Mouse (Mus musculus): Measurements from ENCODE around the gene Elmo2.

The Elmo2 gene

DNA sequence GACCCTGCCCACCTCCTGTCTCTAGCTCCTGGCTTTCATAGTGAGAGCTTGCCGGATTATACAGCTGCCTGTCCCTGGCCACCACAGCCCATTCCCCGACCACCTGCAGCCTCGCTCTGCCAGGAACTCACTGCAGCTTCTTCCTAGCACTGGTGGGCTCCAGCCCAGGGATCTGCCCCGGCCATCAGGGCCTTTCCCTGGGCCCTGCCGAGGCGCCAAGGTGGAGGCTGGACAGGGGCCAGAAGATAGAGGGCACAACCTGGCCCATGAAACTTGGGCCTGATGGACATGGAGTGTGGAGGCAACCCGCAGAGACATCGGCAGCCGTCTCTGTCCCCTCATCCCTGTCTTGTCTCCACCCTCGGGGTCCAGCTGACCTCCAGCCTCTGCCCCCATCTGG, 70.1 kb downstream of the Elmo2 start:
- no peak for DNase-seq

DNA sequence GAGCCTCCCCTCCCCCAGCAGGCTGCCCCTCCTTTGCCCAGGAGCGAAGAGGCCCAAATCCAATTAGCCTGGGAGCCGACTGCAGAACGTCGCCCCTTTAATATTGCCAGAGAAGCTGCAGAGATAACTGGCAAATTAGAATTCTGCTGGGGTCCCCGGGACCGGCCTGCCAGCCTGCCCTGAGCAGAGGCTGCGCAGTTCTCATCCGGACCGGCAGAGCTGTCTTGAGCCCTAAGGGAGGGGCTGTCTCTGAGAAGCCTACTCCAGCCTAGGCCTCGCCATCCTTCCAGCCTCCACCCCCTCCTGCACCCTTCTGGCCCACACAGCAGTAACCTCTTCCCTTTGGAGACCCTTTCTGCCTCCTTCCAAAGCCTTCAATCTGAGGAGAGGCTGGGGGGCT, 72.4 kb downstream of the Elmo2 start:
- DNase-seq = no peak

DNA sequence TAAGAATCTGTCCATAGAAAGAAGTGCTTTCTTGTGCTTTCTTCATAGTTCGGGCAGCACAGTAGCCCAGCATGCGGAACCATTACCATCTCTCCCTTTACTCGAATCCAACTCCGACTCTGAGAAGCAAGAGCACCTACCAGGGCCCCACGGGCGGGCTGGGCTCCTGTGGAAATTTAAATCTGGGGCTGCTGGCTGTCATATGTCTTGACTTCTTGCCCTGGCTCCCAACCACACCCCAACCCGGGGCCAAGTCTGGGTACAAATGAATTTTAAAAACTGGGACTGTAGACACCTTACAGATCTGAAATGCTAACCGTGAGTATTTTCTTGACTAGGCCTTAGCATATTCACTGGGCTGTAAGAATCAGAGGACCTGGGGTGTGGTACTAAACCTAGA, 73.0 kb downstream of the Elmo2 start:
- no peak for DNase-seq

DNA sequence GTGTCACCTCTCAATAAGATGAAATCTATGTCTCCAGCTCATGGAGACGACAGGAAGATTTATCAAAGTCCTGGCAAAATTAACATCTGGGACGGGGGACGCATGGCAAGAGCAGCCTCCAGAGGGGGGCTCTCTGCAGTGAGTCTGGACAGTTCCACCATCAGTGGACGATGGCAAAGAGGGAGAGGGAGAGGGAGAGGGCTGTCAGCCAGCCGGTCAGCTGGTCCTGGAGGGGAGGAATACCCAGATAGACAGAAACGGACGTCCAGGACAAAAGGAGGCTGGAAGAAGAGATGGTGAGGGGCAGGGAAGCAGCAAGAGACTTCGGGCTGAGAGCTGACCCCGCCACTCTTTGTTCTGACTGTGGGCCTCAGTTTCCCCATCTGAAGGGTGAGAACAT, 73.5 kb downstream of the Elmo2 start:
- no peak for DNase-seq

DNA sequence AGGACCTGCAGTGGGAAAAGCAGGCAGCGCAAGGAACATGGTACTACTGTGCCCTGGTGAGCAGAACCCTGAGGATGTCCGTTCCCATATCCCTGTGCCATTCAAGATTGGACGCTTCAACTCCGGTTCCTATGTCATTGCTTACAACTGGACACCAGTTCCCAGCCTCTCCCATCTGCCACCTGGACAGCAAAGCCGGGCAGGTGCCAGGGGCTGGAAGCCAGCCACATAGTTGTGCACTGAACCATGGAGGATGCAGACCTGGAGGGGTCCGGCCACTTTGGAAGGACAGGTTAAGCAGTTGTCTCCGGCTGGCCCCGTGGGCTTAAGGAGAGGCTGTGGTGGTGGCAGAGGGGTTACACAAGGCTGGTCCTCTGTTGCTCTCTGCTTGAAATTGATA, 73.9 kb downstream of the Elmo2 start:
- DNase-seq = no peak

DNA sequence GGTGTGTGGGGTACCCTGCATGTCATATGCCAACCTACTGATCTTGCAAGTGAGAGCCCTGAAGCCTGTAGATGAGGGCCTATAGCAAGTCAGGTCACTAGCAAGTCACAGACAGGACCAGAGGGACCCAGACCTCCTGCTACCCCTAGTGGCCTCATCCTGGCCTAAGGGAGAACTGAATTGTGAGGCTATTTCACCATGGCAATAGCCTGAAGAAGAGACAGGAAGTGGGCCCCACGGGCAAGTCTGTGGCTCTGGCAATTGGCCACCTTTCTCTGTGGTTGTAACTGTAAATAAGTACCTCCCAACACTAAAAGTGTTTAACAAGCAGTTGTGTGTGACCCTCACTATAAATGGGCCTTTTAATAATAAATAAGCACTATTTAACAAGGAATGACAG, 75.4 kb downstream of the Elmo2 start:
- DNase-seq = peak in 1 of 2 experiments; percentile 25

DNA sequence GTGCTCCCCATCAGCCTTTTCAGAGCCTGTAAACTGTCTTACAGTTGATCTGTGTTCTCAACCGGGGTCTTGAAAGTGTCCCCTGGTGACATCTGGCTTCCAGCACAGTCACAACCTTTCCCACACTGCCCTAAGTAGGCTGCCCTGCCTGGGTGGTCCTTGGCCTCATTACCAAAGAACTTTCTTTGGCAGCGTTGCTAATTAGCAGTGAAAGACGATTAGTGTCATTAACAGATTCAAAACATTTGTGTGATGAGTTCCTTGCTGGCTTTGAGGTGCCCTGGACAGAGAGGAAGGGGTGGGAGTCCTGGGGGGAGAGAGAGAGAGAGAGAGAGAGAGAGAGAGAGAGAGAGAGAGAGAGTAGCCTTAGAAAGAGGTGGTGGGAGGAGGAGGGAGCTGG, 77.3 kb downstream of the Elmo2 start:
- peak; percentile 52 to 78 for DNase-seq

DNA sequence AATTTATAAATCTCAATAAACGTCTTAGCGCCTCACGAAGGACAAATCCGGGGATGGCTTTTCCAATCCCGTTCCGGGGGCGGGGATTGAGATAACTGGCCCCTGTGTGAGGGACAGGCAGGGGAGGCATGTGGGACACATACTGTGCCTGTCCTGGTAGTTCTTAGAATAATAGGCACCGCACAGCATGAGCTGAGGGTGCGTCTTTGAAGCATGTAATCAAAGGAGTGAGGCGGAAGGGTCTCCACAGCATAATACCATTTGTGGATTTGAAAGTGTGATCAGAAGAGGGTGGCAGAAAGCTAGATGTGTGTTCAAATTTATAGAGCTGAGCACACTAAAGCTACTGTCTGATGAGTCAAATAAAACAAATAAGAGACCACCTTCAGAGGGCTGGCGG, 79.9 kb downstream of the Elmo2 start:
- no peak for DNase-seq

DNA sequence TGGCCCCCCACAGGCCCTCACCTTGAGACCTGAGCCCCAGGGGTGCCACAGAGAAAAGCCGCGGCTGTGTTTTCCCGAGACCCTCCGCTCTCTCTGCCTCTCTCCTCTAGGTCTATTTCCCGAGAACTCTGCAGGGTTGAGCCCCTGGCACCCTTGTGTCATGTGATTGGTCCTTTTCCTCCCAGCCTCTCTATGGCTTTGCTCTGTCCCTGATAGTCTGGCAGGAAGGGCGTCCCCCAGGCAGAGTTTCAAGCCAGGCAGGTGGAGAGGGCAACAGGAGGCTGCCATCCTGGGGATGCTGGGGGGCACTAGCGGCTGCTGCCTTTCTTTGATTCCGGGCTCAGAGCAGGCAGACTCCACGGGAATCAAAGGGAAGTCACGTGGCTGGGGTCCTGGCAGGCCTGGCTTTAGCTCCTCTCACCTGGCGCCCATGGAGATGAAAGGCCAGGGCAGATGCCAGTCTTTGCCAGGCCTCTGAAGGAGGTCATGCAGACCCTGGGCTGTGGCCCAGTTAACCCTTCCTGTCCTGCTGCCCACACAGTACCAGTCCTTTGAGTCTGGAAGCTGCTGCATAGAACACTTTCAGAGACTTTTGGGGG, 83.1 kb downstream of the Elmo2 start:
- DNase-seq = no peak

DNA sequence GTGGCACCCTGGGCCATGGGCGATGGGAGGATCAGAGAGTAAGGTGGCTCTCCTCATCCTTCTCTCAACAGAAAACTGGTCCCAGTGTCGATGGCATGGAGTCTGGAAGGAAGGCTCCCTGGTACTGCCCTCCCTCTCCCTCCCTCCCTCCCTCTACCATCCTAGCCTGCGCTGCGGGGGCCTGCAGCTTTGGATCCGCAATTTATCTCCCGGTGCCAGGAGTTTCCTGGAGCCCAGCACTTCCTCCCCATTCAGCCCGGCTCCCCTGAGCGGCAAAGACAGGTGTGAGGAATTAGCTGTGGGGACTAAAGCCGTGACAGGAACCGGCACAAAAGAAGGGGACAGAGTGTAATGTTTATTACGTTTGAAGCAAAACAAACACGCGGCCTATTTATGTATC, 83.7 kb downstream of the Elmo2 start:
- DNase-seq = no peak

DNA sequence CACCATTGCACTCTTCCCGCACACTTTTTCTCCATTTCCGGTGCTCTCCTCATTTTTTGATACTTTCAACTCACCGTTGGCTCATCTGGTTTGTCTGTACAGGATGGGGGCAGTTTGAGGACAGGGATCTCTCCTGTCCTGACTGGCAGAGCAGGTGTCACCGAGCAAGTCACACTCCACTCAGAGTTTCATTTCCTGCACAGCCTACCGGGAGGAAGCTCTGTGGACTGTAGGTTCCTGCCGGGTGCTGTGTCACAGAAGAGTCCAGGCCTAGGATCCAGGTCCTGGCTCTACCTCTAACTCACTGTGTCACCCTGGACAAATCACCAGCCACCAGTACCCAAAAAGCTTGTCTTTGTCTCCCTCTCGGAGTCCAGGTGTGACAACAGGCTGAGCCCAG, 84.5 kb downstream of the Elmo2 start:
- DNase-seq = no peak

DNA sequence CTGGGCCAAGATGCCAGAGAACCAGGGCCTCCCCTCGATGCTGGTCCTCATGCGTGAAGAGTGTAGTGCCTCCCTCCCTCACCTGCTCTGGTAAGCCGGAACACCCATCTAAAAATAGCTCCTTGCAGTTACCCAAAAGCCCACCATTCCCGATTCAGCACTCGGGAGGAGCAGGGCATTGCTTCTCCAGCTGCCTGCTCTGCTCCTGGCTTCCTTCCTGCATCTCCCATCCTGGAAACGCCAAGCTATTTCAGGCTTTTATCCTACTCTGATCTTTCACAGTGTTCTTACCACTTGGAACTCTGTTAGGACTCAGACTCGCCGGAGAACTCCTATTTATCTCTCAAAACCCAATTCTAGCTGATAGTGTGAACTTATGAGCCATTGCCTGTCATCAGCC, 85.9 kb downstream of the Elmo2 start:
- DNase-seq = no peak

DNA sequence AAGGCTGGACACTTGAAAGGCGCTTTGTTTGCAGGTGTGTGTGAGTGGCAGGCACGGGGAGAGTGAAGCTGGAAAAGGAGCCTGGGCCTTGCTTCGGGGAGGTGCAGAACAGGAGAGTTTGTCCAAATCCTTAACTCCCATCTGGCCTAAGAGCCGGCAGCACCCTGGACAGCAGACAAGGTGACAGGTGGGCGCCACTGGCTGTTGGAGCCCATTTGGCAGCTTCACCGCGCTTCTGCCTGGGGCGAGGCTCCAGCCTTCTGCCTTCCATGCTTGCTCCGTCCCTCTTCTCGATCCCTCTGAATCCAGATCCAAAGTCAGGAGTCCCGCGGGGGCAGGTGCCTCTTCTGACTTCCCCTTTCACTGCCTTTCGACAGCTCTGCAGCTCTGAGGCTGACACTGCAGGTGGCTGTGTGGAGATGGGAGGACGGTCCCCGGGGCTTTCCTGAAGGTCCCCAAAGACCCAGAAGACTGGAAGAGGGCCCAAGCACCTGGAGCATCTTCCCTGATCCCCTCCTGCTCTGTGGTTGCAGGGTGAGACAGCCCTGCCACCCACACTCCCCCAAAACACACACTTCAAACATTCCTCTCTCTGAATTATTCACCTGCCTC, 86.6 kb downstream of the Elmo2 start:
- no peak for DNase-seq

DNA sequence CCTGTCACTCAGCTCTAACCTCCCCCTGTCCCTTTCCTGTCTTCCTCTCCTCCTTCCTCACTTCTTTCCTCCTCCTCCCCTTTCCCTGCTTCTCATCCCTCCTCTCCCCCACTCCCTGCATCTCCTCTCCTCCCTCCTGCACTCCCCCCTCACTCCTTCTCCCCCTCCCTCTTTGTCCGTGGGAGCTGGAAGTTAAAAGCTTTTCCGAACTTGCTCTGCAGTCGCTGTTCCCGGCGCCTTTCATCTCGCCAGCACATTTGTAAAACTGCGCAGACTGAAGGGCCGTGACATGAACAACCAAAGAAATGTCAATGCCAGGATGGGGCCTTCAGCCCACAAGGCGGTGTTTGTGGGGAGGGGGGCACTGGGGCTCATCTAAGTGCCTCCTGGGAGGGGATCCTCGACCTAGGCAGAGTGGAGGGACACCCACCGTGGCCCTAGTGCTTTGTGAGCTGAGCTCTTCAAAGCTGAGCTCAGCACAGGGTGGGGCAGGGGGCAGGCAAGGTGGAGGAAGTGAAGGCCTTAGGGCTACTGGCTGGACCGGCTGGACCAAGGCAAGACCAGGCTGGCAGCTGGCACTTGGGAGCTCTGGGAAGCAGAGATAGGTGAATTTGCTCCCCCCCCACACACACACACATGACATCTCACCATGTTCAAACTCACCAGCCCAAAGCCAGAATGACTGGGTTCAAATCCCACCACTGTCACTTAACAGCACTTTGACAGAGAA, 87.7 kb downstream of the Elmo2 start:
- no peak for DNase-seq

Measured in lung, postnatal 4 days (tissue).